Mouse (Mus musculus): ENCODE measurements at regions not wholly inside any gene's neighbourhood (a gene's known extent, or its start where the extent isn't known, plus 50 kb on each side); places are given as distances from the start of the nearest gene placed in this dataset.

- no peak overlapping the region for H3K9ac ChIP-seq (replicated peaks; ENCODE audit: low read depth, low read length)
- no peak for ATAC-seq (ENCODE audit: insufficient read depth, low read depth)
- TF ChIP-seq CTCF (IDR thresholded peaks at IDR 0.05; ENCODE audit: low read depth) (no peak; the same call in 1 of the 2 replicates), EP300 (IDR thresholded peaks at IDR 0.05; ENCODE audit: low read depth) (no peak)
- no peaks in the 10 kb centered on the region for H3K36me3 ChIP-seq (replicated peaks; ENCODE audit: control insufficient read depth, insufficient read depth, low read length)
- H3K4me3 ChIP-seq (ENCODE audit: low read depth, low read length), result no peak overlapping the region
- no peaks in the 10 kb centered on the region for H3K4me1 ChIP-seq (ENCODE audit: control insufficient read depth, insufficient read depth)
- H3K27ac ChIP-seq (ENCODE audit: low read depth), result no peak overlapping the region
- H3K4me2 ChIP-seq (ENCODE audit: low read depth, low read length), result no peak overlapping the region
- DNase-seq (ENCODE audit: low spot score), result no peak
- H3K9me3 ChIP-seq (replicated peaks; ENCODE audit: control insufficient read depth, low read length), result peaks cover 4% of the 10 kb centered on the region; the same call in 1 of the 2 replicates
- no peaks in the 10 kb centered on the region for H3K27me3 ChIP-seq (ENCODE audit: control insufficient read depth, insufficient read depth, low read length)
Measured at GRCm38 (mm10) chr14:24983279-24983678, 475.7 kb upstream of the Zmiz1 start.

GRCm38 (mm10) chr14:24985806-24986359, 473.1 kb upstream of the Zmiz1 start:
- H3K27ac ChIP-seq (ENCODE audit: low read depth), result no peak overlapping the region
- DNase-seq (ENCODE audit: low spot score) (no peak), ATAC-seq (ENCODE audit: insufficient read depth, low read depth) (no peak)
- no peak overlapping the region for H3K4me2 ChIP-seq (ENCODE audit: low read depth, low read length)
- H3K27me3 ChIP-seq (ENCODE audit: control insufficient read depth, insufficient read depth, low read length), result no peaks in the 10 kb centered on the region
- WGBS, result 83% methylated on average over 6 of the region's 6 CpGs
- no peaks in the 10 kb centered on the region for H3K36me3 ChIP-seq (replicated peaks; ENCODE audit: control insufficient read depth, insufficient read depth, low read length)
- no peak overlapping the region for H3K9ac ChIP-seq (replicated peaks; ENCODE audit: low read depth, low read length)
- peaks cover 4% of the 10 kb centered on the region; the same call in 1 of the 2 replicates for H3K9me3 ChIP-seq (replicated peaks; ENCODE audit: control insufficient read depth, low read length)
- H3K4me1 ChIP-seq (ENCODE audit: control insufficient read depth, insufficient read depth), result no peaks in the 10 kb centered on the region
- TF ChIP-seq EP300 (IDR thresholded peaks at IDR 0.05; ENCODE audit: low read depth) (no peak), CTCF (IDR thresholded peaks at IDR 0.05; ENCODE audit: low read depth) (no peak)
- no peak overlapping the region for H3K4me3 ChIP-seq (ENCODE audit: low read depth, low read length)

GRCm38 (mm10) chr14:24986404-24986803, 472.6 kb upstream of the Zmiz1 start:
- Histone ChIP-seq H3K4me1 (ENCODE audit: control insufficient read depth, insufficient read depth) (no peaks in the 10 kb centered on the region), H3K36me3 (replicated peaks; ENCODE audit: control insufficient read depth, insufficient read depth, low read length) (no peaks in the 10 kb centered on the region), H3K9ac (replicated peaks; ENCODE audit: low read depth, low read length) (no peak overlapping the region), H3K9me3 (replicated peaks; ENCODE audit: control insufficient read depth, low read length) (peaks cover 4% of the 10 kb centered on the region; the same call in 1 of the 2 replicates), H3K27me3 (ENCODE audit: control insufficient read depth, insufficient read depth, low read length) (no peaks in the 10 kb centered on the region), H3K4me3 (ENCODE audit: low read depth, low read length) (no peak overlapping the region), H3K27ac (ENCODE audit: low read depth) (no peak overlapping the region), H3K4me2 (ENCODE audit: low read depth, low read length) (no peak overlapping the region)
- DNase-seq (ENCODE audit: low spot score) (no peak), ATAC-seq (ENCODE audit: insufficient read depth, low read depth) (no peak)
- no peak for TF ChIP-seq CTCF (IDR thresholded peaks at IDR 0.05; ENCODE audit: low read depth)
- no peak for TF ChIP-seq EP300 (IDR thresholded peaks at IDR 0.05; ENCODE audit: low read depth)
- WGBS, result 52% methylated on average over 4 of the region's 4 CpGs

- H3K9me3 ChIP-seq (replicated peaks; ENCODE audit: control insufficient read depth, low read length), result peaks cover 6% of the 10 kb centered on the region
- DNase-seq (ENCODE audit: low spot score), result peak; percentile 13
- H3K4me1 ChIP-seq (ENCODE audit: control insufficient read depth, insufficient read depth), result 0 out of 2 replicates have a peak, but pooled peaks cover 3% of the 10 kb centered on the region
- TF ChIP-seq CTCF (IDR thresholded peaks at IDR 0.05; ENCODE audit: low read depth) (no peak), EP300 (IDR thresholded peaks at IDR 0.05; ENCODE audit: low read depth) (no peak)
- H3K9ac ChIP-seq (replicated peaks; ENCODE audit: low read depth, low read length), result no peak overlapping the region
- ATAC-seq (ENCODE audit: insufficient read depth, low read depth), result peak; percentile 57
- 24% methylated on average over 21 of the region's 21 CpGs for WGBS
- H3K4me2 ChIP-seq (ENCODE audit: low read depth, low read length), result peak overlapping the region; percentile 34
- no peaks in the 10 kb centered on the region for H3K27me3 ChIP-seq (ENCODE audit: control insufficient read depth, insufficient read depth, low read length)
- no peaks in the 10 kb centered on the region for H3K36me3 ChIP-seq (replicated peaks; ENCODE audit: control insufficient read depth, insufficient read depth, low read length)
- no peak overlapping the region for H3K4me3 ChIP-seq (ENCODE audit: low read depth, low read length)
- no peak overlapping the region for H3K27ac ChIP-seq (ENCODE audit: low read depth)
Measured at GRCm38 (mm10) chr14:24993751-24994658, 465.0 kb upstream of the Zmiz1 start.

GRCm38 (mm10) chr14:24995226-24995625, 463.8 kb upstream of the Zmiz1 start:
- H3K27me3 ChIP-seq (ENCODE audit: control insufficient read depth, insufficient read depth, low read length), result no peaks in the 10 kb centered on the region
- DNase-seq (ENCODE audit: low spot score), result no peak
- no peaks in the 10 kb centered on the region for H3K36me3 ChIP-seq (replicated peaks; ENCODE audit: control insufficient read depth, insufficient read depth, low read length)
- peaks cover 6% of the 10 kb centered on the region for H3K9me3 ChIP-seq (replicated peaks; ENCODE audit: control insufficient read depth, low read length)
- ATAC-seq (ENCODE audit: insufficient read depth, low read depth), result no peak
- H3K9ac ChIP-seq (replicated peaks; ENCODE audit: low read depth, low read length), result no peak overlapping the region
- no peak overlapping the region for H3K27ac ChIP-seq (ENCODE audit: low read depth)
- TF ChIP-seq EP300 (IDR thresholded peaks at IDR 0.05; ENCODE audit: low read depth) (no peak), CTCF (IDR thresholded peaks at IDR 0.05; ENCODE audit: low read depth) (no peak)
- WGBS, result 81% methylated on average over 7 of the region's 7 CpGs
- H3K4me2 ChIP-seq (ENCODE audit: low read depth, low read length), result no peak overlapping the region
- H3K4me1 ChIP-seq (ENCODE audit: control insufficient read depth, insufficient read depth), result 0 out of 2 replicates have a peak, but pooled peaks cover 3% of the 10 kb centered on the region
- no peak overlapping the region for H3K4me3 ChIP-seq (ENCODE audit: low read depth, low read length)
